Mouse (Mus musculus) stomach, postnatal 0 days (tissue): ENCODE measurements around the gene Vps45. TPM values are rescaled to one million over a fixed set of nuclear protein-coding genes. Genes with fewer than 3 reads are reported as not detected.
A peak's percentile ranks its signal among the peaks of the same experiment; 100 is the strongest.

Experiments
- ATAC-seq: fragments of 200-750 bp; cut with Nextera tagmentation; 2 replicates; pipeline ENCODE4 v1.8.0; 2017; ENCODE audit not compliant: low FRiP score, low TSS enrichment
- DNase-seq: peaks from one replicate; pipeline ENCODE4 v3.0.0-alpha.2; 2016; ENCODE audit warnings: low spot score
- H3K27ac ChIP-seq: fragments of 300-500 bp; sonication (generic); replicated peaks from 2 replicates; pipeline ENCODE4 v1.5.1; 2014; ENCODE audit warnings: mild to moderate bottlenecking, control low read depth
- H3K27me3 ChIP-seq: fragments of 300-500 bp; sonication (generic); 2 replicates; pipeline ENCODE4 v1.6.1; 2014; ENCODE audit warnings: low read length; ENCODE audit not compliant: control insufficient read depth, insufficient read depth
- H3K36me3 ChIP-seq: fragments of 300-500 bp; sonication (generic); 2 replicates; pipeline ENCODE4 v1.6.1; 2014; ENCODE audit warnings: low read length, mixed read lengths; ENCODE audit not compliant: control insufficient read depth, insufficient read depth
- H3K4me1 ChIP-seq: fragments of 300-500 bp; sonication (generic); replicated peaks from 2 replicates; pipeline ENCODE4 v1.6.1; 2014; ENCODE audit warnings: antibody characterized with exemption; ENCODE audit not compliant: control insufficient read depth, insufficient read depth
- H3K4me2 ChIP-seq: fragments of 300-500 bp; sonication (generic); replicated peaks from 2 replicates; pipeline ENCODE4 v1.6.1; 2014; ENCODE audit warnings: low read depth, mild to moderate bottlenecking, control low read depth, moderate library complexity
- H3K4me3 ChIP-seq: fragments of 300-500 bp; sonication (generic); 2 replicates; pipeline ENCODE4 v1.5.1; 2014; ENCODE audit warnings: low read depth, low read length, control low read depth
- H3K9ac ChIP-seq: fragments of 300-500 bp; sonication (generic); 2 replicates; pipeline ENCODE4 v1.6.1; 2014; ENCODE audit warnings: mild to moderate bottlenecking, low read length, control low read depth, mixed read lengths
- H3K9me3 ChIP-seq: fragments of 300-500 bp; sonication (generic); 2 replicates; pipeline ENCODE4 v1.6.1; 2016; ENCODE audit warnings: low read length; ENCODE audit not compliant: control insufficient read depth
- CTCF ChIP-seq: IDR thresholded peaks from 2 replicates; pipeline ENCODE4 v1.5.1; 2016; ENCODE audit warnings: antibody characterized with exemption, low read depth, mild to moderate bottlenecking, moderate library complexity
- EP300 ChIP-seq: optimal IDR thresholded peaks from 2 replicates; pipeline ENCODE3; 2016; ENCODE audit warnings: antibody characterized with exemption
- WGBS: fragments of 180-500 bp; shearing (Covaris S2); extraction: QIAGEN DNeasy Blood & Tissue Kit; methylation state at CpG from one replicate; pipeline ENCODE4 v1.1.7; 2014; 5-methylcytosine and 5-hydroxymethylcytosine counted together
- polyA plus RNA-seq: library from polyadenylated mRNA; unstranded; fragments of >200 nt; fragmentation: Nextera tagmentation; extraction: Ambion mirVana; gene quantifications from 2 replicates; pipeline ENCODE4 v1.2.1, GENCODE M21; 2015

Vps45 gene
- polyA plus RNA-seq, 1 experiment from 2014 or later = 28.0 TPM

GRCm38 (mm10) chr3:96070241-96070640, 12.0 kb upstream of the Vps45 start:
- Histone ChIP-seq H3K27ac (no peak overlapping the region), H3K4me1 (no peaks in the 10 kb centered on the region), H3K36me3 (no peaks in the 10 kb centered on the region), H3K4me2 (no peak overlapping the region), H3K4me3 (no peak overlapping the region), H3K9me3 (no peaks in the 10 kb centered on the region), H3K9ac (no peak overlapping the region), H3K27me3 (no peaks in the 10 kb centered on the region)
- ATAC-seq = no peak
- no peak for DNase-seq
- TF ChIP-seq CTCF (no peak), EP300 (no peak)
- WGBS = 78% methylated on average over 4 of the region's 4 CpGs

DNA sequence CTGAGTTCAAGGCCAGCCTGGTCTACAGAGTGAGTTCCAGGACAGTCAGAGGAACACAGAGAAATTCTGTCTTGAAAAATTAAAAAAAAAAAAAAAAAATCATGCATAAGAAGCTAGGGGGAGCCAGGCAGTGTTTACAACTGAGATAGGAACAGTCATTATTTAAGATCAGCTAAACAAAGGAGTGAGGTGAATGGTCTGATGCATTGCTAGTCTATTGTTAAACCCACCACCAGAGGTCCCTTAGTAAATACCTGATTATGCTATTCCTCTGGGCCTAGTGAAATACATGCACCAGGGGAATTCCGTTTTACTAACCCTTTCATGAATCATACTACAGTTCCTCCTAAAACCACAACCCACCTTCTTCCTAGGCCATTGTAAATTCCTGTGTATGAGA, 11.3 kb upstream of the Vps45 start:
- no peak overlapping the region for H3K4me3 ChIP-seq
- WGBS = 28% methylated on average over 1 of the region's 1 CpGs
- no peak overlapping the region for H3K27ac ChIP-seq
- peak; percentile 28; the same call in 1 of the 2 replicates for TF ChIP-seq CTCF
- TF ChIP-seq EP300 = no peak
- DNase-seq = no peak
- ATAC-seq = no peak
- H3K4me1 ChIP-seq = no peaks in the 10 kb centered on the region
- H3K27me3 ChIP-seq = no peaks in the 10 kb centered on the region
- no peaks in the 10 kb centered on the region for H3K36me3 ChIP-seq
- no peak overlapping the region for H3K4me2 ChIP-seq
- no peak overlapping the region for H3K9ac ChIP-seq
- no peaks in the 10 kb centered on the region for H3K9me3 ChIP-seq

- TF ChIP-seq CTCF = no peak
- TF ChIP-seq EP300 = no peak
- no peaks in the 10 kb centered on the region for H3K9me3 ChIP-seq
- H3K4me2 ChIP-seq = no peak overlapping the region
- no peak overlapping the region for H3K27ac ChIP-seq
- no peak overlapping the region for H3K4me3 ChIP-seq
- ATAC-seq = no peak
- H3K36me3 ChIP-seq = no peaks in the 10 kb centered on the region
- H3K9ac ChIP-seq = no peak overlapping the region
- WGBS = 93% methylated on average over 6 of the region's 6 CpGs
- no peaks in the 10 kb centered on the region for H3K4me1 ChIP-seq
- DNase-seq = no peak
- no peaks in the 10 kb centered on the region for H3K27me3 ChIP-seq
Measured at GRCm38 (mm10) chr3:96069046-96069445, 10.8 kb upstream of the Vps45 start.

DNA sequence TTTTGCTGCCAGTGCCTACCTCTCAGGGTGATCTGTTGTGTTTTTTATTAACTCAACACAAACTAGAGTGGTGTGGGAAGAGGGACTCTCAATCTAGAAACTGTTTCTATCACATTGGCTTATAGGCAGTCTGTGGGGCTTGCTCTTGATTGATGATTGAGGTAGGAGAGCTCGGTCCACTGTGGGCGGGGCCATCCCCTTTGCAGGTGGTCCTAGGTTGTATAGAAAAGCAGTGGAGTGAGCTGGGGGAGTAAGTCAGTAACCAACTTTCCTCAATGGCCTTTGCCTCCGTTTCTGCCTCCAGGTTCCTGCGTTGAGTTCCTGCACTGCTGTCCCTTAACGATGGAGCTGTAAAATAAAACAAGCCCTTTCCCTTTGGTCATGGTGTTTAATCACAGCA, 8.5 kb upstream of the Vps45 start:
- no peak for DNase-seq
- no peak overlapping the region for H3K27ac ChIP-seq
- no peaks in the 10 kb centered on the region for H3K9me3 ChIP-seq
- TF ChIP-seq EP300 (no peak), CTCF (no peak)
- no peak overlapping the region for H3K4me3 ChIP-seq
- ATAC-seq = no peak
- H3K4me2 ChIP-seq = no peak overlapping the region
- 84% methylated on average over 5 of the region's 5 CpGs for WGBS
- no peak overlapping the region for H3K9ac ChIP-seq
- H3K27me3 ChIP-seq = no peaks in the 10 kb centered on the region
- H3K4me1 ChIP-seq = no peaks in the 10 kb centered on the region
- H3K36me3 ChIP-seq = no peaks in the 10 kb centered on the region

GRCm38 (mm10) chr3:96065754-96066375, 7.6 kb upstream of the Vps45 start:
- 27% methylated on average over 20 of the region's 20 CpGs for WGBS
- no peak for TF ChIP-seq EP300
- TF ChIP-seq CTCF = peak; percentile 79
- H3K4me2 ChIP-seq = peak overlapping the region; percentile 36
- peak overlapping the region; percentile 8; the same call in 1 of the 2 replicates for H3K4me3 ChIP-seq
- no peaks in the 10 kb centered on the region for H3K4me1 ChIP-seq
- peak; percentile 53; the same call in 1 of the 2 replicates for ATAC-seq
- DNase-seq = peak; percentile 50
- H3K9me3 ChIP-seq = no peaks in the 10 kb centered on the region
- no peaks in the 10 kb centered on the region for H3K36me3 ChIP-seq
- no peak overlapping the region for H3K9ac ChIP-seq
- H3K27me3 ChIP-seq = no peaks in the 10 kb centered on the region
- H3K27ac ChIP-seq = no peak overlapping the region

DNA sequence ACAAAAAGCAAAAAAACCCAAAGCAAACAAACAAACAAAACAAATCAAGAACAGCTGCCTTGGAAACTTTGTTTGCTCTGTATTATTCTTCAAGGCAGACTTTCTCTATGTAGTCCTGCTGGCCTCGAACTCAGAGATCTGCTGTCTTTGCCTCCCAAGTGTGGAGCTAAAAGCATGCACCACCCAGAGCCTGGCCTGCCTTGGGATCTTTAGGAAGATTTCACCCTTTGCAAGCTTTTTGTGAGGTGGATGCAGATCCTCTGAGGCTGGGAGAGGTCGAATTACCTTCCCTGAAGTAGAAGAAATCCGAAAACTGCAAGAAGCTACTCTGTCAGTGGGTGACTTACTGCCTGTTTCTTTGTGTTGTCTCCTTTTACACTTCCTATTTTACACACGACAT, 6.9 kb upstream of the Vps45 start:
- WGBS = 35% methylated on average over 4 of the region's 4 CpGs
- Histone ChIP-seq H3K36me3 (no peaks in the 10 kb centered on the region), H3K4me2 (no peak overlapping the region), H3K27me3 (no peaks in the 10 kb centered on the region), H3K4me1 (no peaks in the 10 kb centered on the region), H3K4me3 (no peak overlapping the region), H3K9ac (no peak overlapping the region), H3K9me3 (no peaks in the 10 kb centered on the region), H3K27ac (no peak overlapping the region)
- DNase-seq = no peak
- no peak for ATAC-seq
- TF ChIP-seq CTCF (no peak), EP300 (no peak)
